Mouse (Mus musculus) ES-Bruce4 (cell line): Measurements from ENCODE around the gene Gm13030.

Experiments used
- CTCF ChIP-seq: IDR thresholded peaks from one replicate; pipeline ENCODE4 v1.8.1; 2011; ENCODE audit warnings: low read depth, low read length
- EP300 ChIP-seq: IDR thresholded peaks from 2 replicates; pipeline ENCODE4 v1.6.1; 2011; ENCODE audit warnings: low read depth, low read length; ENCODE audit not compliant: insufficient read depth

DNA sequence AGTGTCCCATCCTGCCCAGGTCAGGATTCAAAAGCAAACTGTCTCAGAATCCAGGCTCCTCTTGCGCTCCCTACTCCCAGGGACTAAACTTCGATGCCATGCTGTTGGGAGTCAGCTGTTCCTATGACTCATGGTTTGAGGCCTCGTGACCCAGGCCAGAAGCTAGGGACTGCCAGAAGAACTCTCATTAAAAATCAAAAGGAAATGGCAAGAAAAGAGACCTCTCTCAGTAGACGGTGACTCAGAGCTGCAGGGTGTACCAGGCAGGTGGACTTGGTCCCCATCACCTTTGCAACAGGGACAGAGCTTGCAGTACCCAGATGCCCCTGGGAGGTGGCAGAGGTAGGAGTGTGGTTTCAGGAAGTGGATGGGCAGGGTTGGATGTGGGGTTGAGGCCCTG, 4.0 kb upstream of the Gm13030 start, which contains the start of gene Pla2g2e:
- TF ChIP-seq CTCF (no peak), EP300 (no peak)
